Comparison of ENCODE assay signal across 8 mouse cellular contexts in genomic region chr8:8690146-8691092, GRCm38 (mm10). TPM values are rescaled to one million over a fixed set of nuclear protein-coding genes. Genes with fewer than 3 reads are reported as not detected.
DNase-seq lines count a peak whose midpoint lies in the region; ATAC-seq and TF ChIP-seq lines count a peak whose summit lies in the region.

TSS of gene Arglu1 (minus strand) at chr8:8690521.

- peak within 1 kb of the TSS; percentile 99 for H3K9ac ChIP-seq in forebrain, embryonic 13.5 days
- H3K9ac ChIP-seq in liver, postnatal 0 days (replicated peaks), result peak within 1 kb of the TSS; percentile 100
- H3K9ac ChIP-seq in neural tube, embryonic 14.5 days (replicated peaks; ENCODE audit: low read depth, low read length), result peak within 1 kb of the TSS; percentile 99

- H3K4me1 ChIP-seq in E14TG2a.4 (replicated peaks; ENCODE audit: low read depth, low read length), result peaks cover 49% of the 10 kb centered on the region
- H3K4me1 ChIP-seq in forebrain, embryonic 13.5 days, result peaks cover 42% of the 10 kb centered on the region
- peaks cover 36% of the 10 kb centered on the region for H3K4me1 ChIP-seq in liver, postnatal 0 days (ENCODE audit: insufficient read depth)
- H3K4me1 ChIP-seq in neural tube, embryonic 14.5 days (ENCODE audit: control insufficient read depth, insufficient read depth, low read length), result peaks cover 35% of the 10 kb centered on the region

- no peak for TF ChIP-seq CTCF in E14TG2a.4 (conservative IDR thresholded peaks at IDR 0.05; ENCODE audit: low read length)
- no peak for TF ChIP-seq CTCF in liver, postnatal 0 days (IDR thresholded peaks at IDR 0.05; ENCODE audit: low read depth)

- peak within 1 kb of the TSS; percentile 97 for H3K27ac ChIP-seq in forebrain, embryonic 13.5 days
- H3K27ac ChIP-seq in liver, postnatal 0 days (ENCODE audit: low read depth), result peak within 1 kb of the TSS; percentile 97
- H3K27ac ChIP-seq in neural tube, embryonic 14.5 days (ENCODE audit: low read depth, low read length), result peak within 1 kb of the TSS; percentile 98

- H3K27me3 ChIP-seq in E14TG2a.4 (ENCODE audit: insufficient read depth, low read length), result peaks cover 20% of the 10 kb centered on the region
- H3K27me3 ChIP-seq in forebrain, embryonic 13.5 days, result no peaks in the 10 kb centered on the region
- H3K27me3 ChIP-seq in liver, postnatal 0 days (ENCODE audit: insufficient read depth, low read length), result no peaks in the 10 kb centered on the region
- H3K27me3 ChIP-seq in neural tube, embryonic 14.5 days (ENCODE audit: control insufficient read depth, insufficient read depth, low read length), result no peaks in the 10 kb centered on the region

- DNase-seq in c-Kit-positive CD71-positive TER-119-positive erythroid progenitor cells, embryonic 14.5 days (ENCODE audit: low spot score), result peak; percentile 89
- DNase-seq in heart, postnatal 10 days, result peak; percentile 98
- DNase-seq in large intestine, adult 2 months (ENCODE audit: low read depth, low spot score), result peak; percentile 72
- peak; percentile 97 for DNase-seq in liver, postnatal 0 days
- peak; percentile 100 for DNase-seq in testis, postnatal 10 days (ENCODE audit: low spot score)

- H3K4me3 ChIP-seq in E14TG2a.4 (replicated peaks; ENCODE audit: low read length), result peak within 1 kb of the TSS; percentile 90
- peak within 1 kb of the TSS; percentile 69 for H3K4me3 ChIP-seq in forebrain, embryonic 13.5 days
- peak within 1 kb of the TSS; percentile 94 for H3K4me3 ChIP-seq in liver, postnatal 0 days (ENCODE audit: low read depth, low read length)
- peak within 1 kb of the TSS; percentile 87 for H3K4me3 ChIP-seq in neural tube, embryonic 14.5 days (ENCODE audit: low read depth, low read length)

- ATAC-seq in forebrain, embryonic 13.5 days, result peak; percentile 97
- peak; percentile 97 for ATAC-seq in liver, postnatal 0 days
- ATAC-seq in neural tube, embryonic 14.5 days (ENCODE audit: low read depth), result peak; percentile 97

- WGBS in forebrain, embryonic 13.5 days, result under 1% methylated on average over 64 of the region's 81 CpGs
- WGBS in large intestine, adult 2 months, result under 1% methylated on average over 75 of the region's 81 CpGs
- under 1% methylated on average over 46 of the region's 81 CpGs for WGBS in liver, postnatal 0 days (ENCODE audit: insufficient replicate concordance)
- under 1% methylated on average over 78 of the region's 81 CpGs for WGBS in neural tube, embryonic 14.5 days

- peaks cover 30% of the 10 kb centered on the region for H3K36me3 ChIP-seq in E14TG2a.4 (ENCODE audit: insufficient read depth, low read length)
- no peaks in the 10 kb centered on the region for H3K36me3 ChIP-seq in forebrain, embryonic 13.5 days (ENCODE audit: poor library complexity, severe bottlenecking)
- H3K36me3 ChIP-seq in liver, postnatal 0 days (replicated peaks; ENCODE audit: insufficient read depth, low read length), result no peaks in the 10 kb centered on the region
- H3K36me3 ChIP-seq in neural tube, embryonic 14.5 days (ENCODE audit: control insufficient read depth, insufficient read depth, low read length), result no peaks in the 10 kb centered on the region

- no peaks in the 10 kb centered on the region for H3K9me3 ChIP-seq in E14TG2a.4 (ENCODE audit: low read length)
- no peaks in the 10 kb centered on the region for H3K9me3 ChIP-seq in forebrain, embryonic 13.5 days (replicated peaks)
- H3K9me3 ChIP-seq in liver, postnatal 0 days (ENCODE audit: low read length), result no peaks in the 10 kb centered on the region
- no peaks in the 10 kb centered on the region for H3K9me3 ChIP-seq in neural tube, embryonic 14.5 days (ENCODE audit: control insufficient read depth, low read length)

- peak within 1 kb of the TSS; percentile 74 for H3K4me2 ChIP-seq in forebrain, embryonic 13.5 days
- H3K4me2 ChIP-seq in liver, postnatal 0 days (ENCODE audit: low read depth, low read length), result peak within 1 kb of the TSS; percentile 83
- peak within 1 kb of the TSS; percentile 88 for H3K4me2 ChIP-seq in neural tube, embryonic 14.5 days (ENCODE audit: low read depth, low read length)

- intact Hi-C loops in heart, postnatal 10 days (cut with DNase I), result no loop called here

- no peak for TF ChIP-seq EP300 in liver, postnatal 0 days (IDR thresholded peaks at IDR 0.05; ENCODE audit: low read depth)

RNA-seq across cellular contexts. Expression of gene Arglu1, which starts in this region (rescaled TPM):
- 180 and 188 TPM in 2 replicates for polyA plus RNA-seq in forebrain, embryonic 13.5 days (2015; fragmentation: Nextera tagmentation; extraction: Ambion mirVana)
- 10 to 100 TPM; 43.4 to 44.8 TPM for total RNA-seq in heart, postnatal 10 days (2021)
- 11.7 and 17.1 TPM in 2 replicates for polyA plus RNA-seq in large intestine, adult 2 months (2012; rRNA removed)
- polyA plus RNA-seq in liver, postnatal 0 days (2015; fragmentation: Nextera tagmentation; extraction: Ambion mirVana), result 40.5 and 43.2 TPM in 2 replicates
- 167 and 187 TPM in 2 replicates for polyA plus RNA-seq in neural tube, embryonic 14.5 days (2014; fragmentation: Nextera tagmentation; extraction: Ambion mirVana)

Comparison
In these comparisons a context has a peak if more than half of its experiments do, and no peak if none do; other contexts are left out.
1. Peak in every context shown above with its lines: DNase-seq, ATAC-seq, H3K4me3 ChIP-seq and H3K27ac ChIP-seq.